Mouse (Mus musculus) limb, embryonic 11.5 days (tissue): ENCODE measurements around the gene Klhl11. TPM values are rescaled to one million over a fixed set of nuclear protein-coding genes. Genes with fewer than 3 reads are reported as not detected.

Experiments used
- ATAC-seq: fragments of 200-750 bp; cut with Nextera tagmentation; 2 replicates; pipeline ENCODE4 v1.8.0; 2017; ENCODE audit warnings: low read depth; ENCODE audit not compliant: insufficient number of reproducible peaks, low FRiP score, low TSS enrichment
- DNase-seq: peaks from one replicate; pipeline ENCODE4 v3.0.0-alpha.2; 2015; ENCODE audit warnings: low spot score
- H3K27ac ChIP-seq: fragments of 300-500 bp; sonication (generic); replicated peaks from 2 replicates; pipeline ENCODE4 v1.5.1; 2014; ENCODE audit warnings: low read depth, mild to moderate bottlenecking, low read length
- H3K27me3 ChIP-seq: fragments of 300-500 bp; sonication (generic); 2 replicates; pipeline ENCODE4 v1.6.1; 2014; ENCODE audit warnings: mild to moderate bottlenecking, low read length, mixed read lengths; ENCODE audit not compliant: control insufficient read depth, insufficient read depth
- H3K36me3 ChIP-seq: fragments of 300-500 bp; sonication (generic); 2 replicates; pipeline ENCODE4 v1.6.1; 2014; ENCODE audit warnings: mild to moderate bottlenecking, low read length, moderate library complexity, mixed read lengths; ENCODE audit not compliant: control insufficient read depth, insufficient read depth
- H3K4me1 ChIP-seq: fragments of 300-500 bp; sonication (generic); 2 replicates; pipeline ENCODE4 v1.6.1; 2014; ENCODE audit warnings: low read length, mixed read lengths; ENCODE audit not compliant: control insufficient read depth, insufficient read depth
- H3K4me2 ChIP-seq: fragments of 300-500 bp; sonication (generic); 2 replicates; pipeline ENCODE4 v1.6.1; 2014; ENCODE audit warnings: low read depth, mild to moderate bottlenecking, moderate library complexity; ENCODE audit not compliant: severe bottlenecking
- H3K4me3 ChIP-seq: fragments of 300-500 bp; sonication (generic); 2 replicates; pipeline ENCODE4 v1.5.1; 2014; ENCODE audit warnings: low read depth, low read length
- H3K9ac ChIP-seq: fragments of 300-500 bp; sonication (generic); 2 replicates; pipeline ENCODE4 v1.6.1; 2014; ENCODE audit warnings: mild to moderate bottlenecking, low read length
- H3K9me3 ChIP-seq: fragments of 300-500 bp; sonication (generic); 2 replicates; pipeline ENCODE4 v1.6.1; 2016; ENCODE audit warnings: low read length; ENCODE audit not compliant: control insufficient read depth
- WGBS: fragments of 180-500 bp; shearing (Covaris S2); extraction: QIAGEN DNeasy Blood & Tissue Kit; methylation state at CpG from one replicate; pipeline ENCODE4 v1.1.7; 2014; 5-methylcytosine and 5-hydroxymethylcytosine counted together
- polyA plus RNA-seq: library from polyadenylated mRNA; unstranded; fragments of >200 nt; fragmentation: Nextera tagmentation; extraction: Ambion mirVana; gene quantifications from 2 replicates; pipeline ENCODE4 v1.2.1, GENCODE M21; 2014

Gene Klhl11
- polyA plus RNA-seq, 1 experiment from 2014 or later, result 13.8 TPM

DNA sequence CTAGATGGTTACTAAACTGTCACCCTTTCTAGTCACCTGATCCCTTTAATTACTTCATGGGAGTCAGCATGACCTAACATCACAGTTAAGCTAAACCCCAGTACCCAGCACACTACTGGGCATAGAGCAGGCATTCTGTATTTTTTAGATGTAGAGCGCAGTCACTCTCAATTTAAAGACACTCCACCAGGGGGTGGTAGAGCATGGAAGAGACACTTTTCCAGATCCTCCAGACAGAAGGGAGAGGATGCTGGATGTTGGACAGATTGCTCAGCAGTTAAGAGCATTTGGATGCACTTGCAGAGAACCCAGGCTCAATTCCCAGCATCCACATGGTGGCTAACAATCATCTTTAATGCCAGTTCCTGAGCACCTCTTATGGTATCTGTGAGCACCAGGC is 39.8 kb upstream of the Klhl11 start:
- no peak overlapping the region for H3K9ac ChIP-seq

DNA sequence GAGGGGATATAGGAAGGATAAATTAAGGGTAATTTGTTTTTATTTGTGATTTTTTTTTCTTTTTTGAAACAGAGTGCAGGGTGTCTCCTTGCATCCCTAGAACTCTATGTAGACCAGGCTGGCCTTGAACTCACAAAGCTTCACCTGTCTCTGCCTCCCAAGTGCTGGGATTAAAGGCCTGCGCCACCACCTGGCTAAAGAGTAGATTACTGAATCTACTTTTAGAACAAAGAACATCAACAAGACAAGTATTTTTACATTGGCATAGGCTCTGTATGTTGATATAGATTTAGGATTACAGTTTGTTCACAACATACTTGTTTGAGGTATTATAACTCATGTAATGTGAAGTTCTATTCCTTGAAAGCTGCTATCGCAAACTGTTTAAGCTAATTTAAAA is 38.0 kb upstream of the Klhl11 start:
- ATAC-seq (no peak), DNase-seq (no peak)
- Histone ChIP-seq H3K4me2 (no peak overlapping the region), H3K27ac (no peak overlapping the region), H3K4me1 (no peaks in the 10 kb centered on the region), H3K9ac (no peak overlapping the region), H3K4me3 (no peak overlapping the region), H3K9me3 (no peaks in the 10 kb centered on the region), H3K27me3 (no peaks in the 10 kb centered on the region), H3K36me3 (peaks cover 36% of the 10 kb centered on the region; the same call in 1 of the 2 replicates)
- WGBS, result 93% methylated on average over 2 of the region's 2 CpGs

More for the DNA sequence above, 39.8 kb upstream of the Klhl11 start:
- no peak for ATAC-seq
- Histone ChIP-seq H3K9me3 (no peaks in the 10 kb centered on the region), H3K27me3 (no peaks in the 10 kb centered on the region), H3K27ac (no peak overlapping the region), H3K4me3 (no peak overlapping the region), H3K4me2 (no peak overlapping the region), H3K4me1 (no peaks in the 10 kb centered on the region), H3K36me3 (peaks cover 37% of the 10 kb centered on the region)
- DNase-seq, result no peak
- 100% methylated on average over 1 of the region's 1 CpGs for WGBS

DNA sequence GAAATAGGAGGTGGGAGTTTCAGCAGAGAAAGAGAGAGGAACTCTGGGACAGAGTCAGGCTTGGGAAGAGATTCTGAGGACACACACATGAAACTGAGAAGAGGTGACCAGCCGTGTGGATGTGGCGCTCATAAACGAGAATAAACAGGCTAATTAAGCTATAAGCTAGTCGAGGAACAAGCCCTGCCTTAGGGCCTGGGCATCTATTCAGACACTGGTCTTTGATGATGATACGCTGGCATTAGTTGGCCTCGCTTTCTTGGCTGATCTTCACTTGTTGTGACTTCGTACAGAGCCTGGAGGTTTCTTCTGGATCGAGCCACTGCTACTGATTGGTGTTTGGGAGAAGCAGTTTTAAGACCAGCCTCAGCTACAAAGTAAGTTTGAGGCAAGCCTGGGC is 33.5 kb upstream of the Klhl11 start:
- no peak overlapping the region for H3K4me3 ChIP-seq
- peaks cover 43% of the 10 kb centered on the region for H3K36me3 ChIP-seq
- H3K4me2 ChIP-seq, result no peak overlapping the region
- H3K27me3 ChIP-seq, result no peaks in the 10 kb centered on the region
- 96% methylated on average over 8 of the region's 8 CpGs for WGBS
- H3K27ac ChIP-seq, result no peak overlapping the region
- ATAC-seq (no peak), DNase-seq (no peak)
- H3K9me3 ChIP-seq, result no peaks in the 10 kb centered on the region
- no peak overlapping the region for H3K9ac ChIP-seq
- no peaks in the 10 kb centered on the region for H3K4me1 ChIP-seq

DNA sequence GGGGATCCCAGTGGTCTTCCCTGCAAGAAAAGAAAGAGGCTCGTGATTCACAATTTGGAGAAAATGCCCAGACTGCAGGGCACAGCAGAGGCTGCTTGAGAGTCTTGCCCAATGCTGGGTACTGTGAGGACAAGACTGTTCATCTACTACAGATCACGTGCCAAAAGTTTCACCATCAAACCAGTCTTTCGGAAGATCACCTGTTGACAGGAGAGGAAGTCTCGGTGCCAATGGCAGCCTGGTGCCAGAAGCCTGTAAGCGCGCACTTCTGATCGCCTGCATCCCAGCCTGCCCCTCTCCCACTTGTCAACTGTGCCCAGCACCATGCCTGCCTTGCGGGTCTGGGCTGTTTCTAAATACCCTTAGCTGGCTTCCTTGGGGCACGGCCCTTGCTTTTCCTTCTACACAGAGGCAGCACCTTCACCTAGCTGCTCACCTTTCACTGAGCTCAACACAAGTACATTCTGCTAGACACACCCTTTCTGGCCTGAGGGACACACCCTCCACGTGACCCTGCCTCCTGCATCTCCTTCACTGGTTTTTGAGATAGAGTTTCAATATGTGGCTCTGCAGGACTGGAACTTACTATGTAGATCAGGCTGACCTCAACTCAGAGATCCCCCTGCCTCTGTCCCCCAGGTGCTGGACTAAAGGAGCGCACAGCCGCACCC is 32.6 kb upstream of the Klhl11 start:
- DNase-seq (no peak), ATAC-seq (no peak)
- Histone ChIP-seq H3K27ac (no peak overlapping the region), H3K9ac (no peak overlapping the region), H3K27me3 (no peaks in the 10 kb centered on the region), H3K9me3 (no peaks in the 10 kb centered on the region), H3K4me3 (no peak overlapping the region), H3K4me1 (no peaks in the 10 kb centered on the region), H3K4me2 (no peak overlapping the region), H3K36me3 (peaks cover 44% of the 10 kb centered on the region)
- 94% methylated on average over 12 of the region's 12 CpGs for WGBS

DNA sequence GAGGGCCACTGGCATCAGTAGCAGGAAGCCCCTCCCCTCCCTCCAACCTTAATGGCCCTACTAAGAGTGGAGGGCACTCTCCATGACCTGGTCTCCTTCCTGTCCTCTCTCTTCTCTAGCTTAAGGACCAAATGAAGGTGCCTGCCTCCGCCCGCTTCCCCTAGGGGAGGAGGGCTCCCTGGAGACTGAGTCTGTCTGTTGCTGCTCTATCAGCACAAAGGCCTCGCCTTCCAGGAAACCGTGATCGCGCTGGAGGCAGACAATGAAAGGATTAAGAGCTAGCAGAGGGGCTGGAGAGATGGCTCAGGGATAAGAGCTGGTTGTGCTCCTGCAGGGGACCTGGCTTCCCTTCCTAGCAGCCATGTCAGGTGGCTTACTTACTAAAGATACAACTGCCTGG is 28.8 kb upstream of the Klhl11 start:
- Histone ChIP-seq H3K9ac (no peak overlapping the region), H3K4me1 (no peaks in the 10 kb centered on the region), H3K36me3 (peaks cover 60% of the 10 kb centered on the region), H3K4me2 (no peak overlapping the region), H3K9me3 (no peaks in the 10 kb centered on the region), H3K4me3 (no peak overlapping the region), H3K27me3 (no peaks in the 10 kb centered on the region), H3K27ac (no peak overlapping the region)
- ATAC-seq, result no peak
- no peak for DNase-seq
- 62% methylated on average over 6 of the region's 6 CpGs for WGBS

DNA sequence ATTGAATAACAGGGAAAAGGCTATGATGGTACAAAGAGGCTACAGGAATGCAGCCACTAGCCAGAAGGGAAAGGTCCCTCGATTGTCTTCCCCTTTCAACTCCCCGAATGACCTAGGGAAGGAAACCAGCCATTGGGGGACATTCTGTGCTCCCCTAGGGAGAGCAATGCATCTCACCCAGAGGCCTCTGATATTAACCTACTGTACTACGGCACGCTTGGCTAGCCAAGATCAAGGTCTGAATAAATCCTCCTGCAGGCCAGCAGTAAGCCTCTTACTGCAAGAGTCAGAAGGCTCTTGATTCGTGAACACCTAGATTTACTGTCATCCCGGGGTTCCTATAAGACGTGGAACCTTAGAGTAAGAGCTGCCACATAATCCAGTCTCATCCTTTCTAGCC is 28.1 kb upstream of the Klhl11 start:
- no peak for ATAC-seq
- H3K27me3 ChIP-seq, result no peaks in the 10 kb centered on the region
- H3K4me3 ChIP-seq, result no peak overlapping the region
- H3K4me1 ChIP-seq, result no peaks in the 10 kb centered on the region
- H3K9ac ChIP-seq, result no peak overlapping the region
- no peak for DNase-seq
- no peak overlapping the region for H3K27ac ChIP-seq
- H3K36me3 ChIP-seq, result peaks cover 63% of the 10 kb centered on the region
- 92% methylated on average over 7 of the region's 7 CpGs for WGBS
- H3K9me3 ChIP-seq, result no peaks in the 10 kb centered on the region
- no peak overlapping the region for H3K4me2 ChIP-seq

DNA sequence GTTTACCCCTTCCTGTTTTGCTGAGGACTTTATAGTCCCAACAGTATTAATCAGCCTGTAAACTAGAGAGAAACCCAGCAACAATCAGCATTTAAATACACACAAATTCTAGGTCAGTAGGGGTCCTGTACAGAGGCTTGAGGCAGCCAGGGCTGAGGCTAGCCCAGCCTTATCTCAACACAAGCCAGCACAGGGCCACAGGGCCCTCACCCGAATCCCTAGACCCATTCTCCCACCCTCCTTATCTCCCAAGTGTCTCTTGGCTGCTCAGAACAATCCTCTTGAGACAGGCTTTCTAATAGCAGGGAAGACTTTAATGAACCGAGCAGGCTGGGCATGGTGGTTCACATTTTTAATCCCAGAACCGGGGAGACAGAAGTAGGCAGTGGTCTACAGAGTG is 27.7 kb upstream of the Klhl11 start:
- ATAC-seq, result no peak

DNA sequence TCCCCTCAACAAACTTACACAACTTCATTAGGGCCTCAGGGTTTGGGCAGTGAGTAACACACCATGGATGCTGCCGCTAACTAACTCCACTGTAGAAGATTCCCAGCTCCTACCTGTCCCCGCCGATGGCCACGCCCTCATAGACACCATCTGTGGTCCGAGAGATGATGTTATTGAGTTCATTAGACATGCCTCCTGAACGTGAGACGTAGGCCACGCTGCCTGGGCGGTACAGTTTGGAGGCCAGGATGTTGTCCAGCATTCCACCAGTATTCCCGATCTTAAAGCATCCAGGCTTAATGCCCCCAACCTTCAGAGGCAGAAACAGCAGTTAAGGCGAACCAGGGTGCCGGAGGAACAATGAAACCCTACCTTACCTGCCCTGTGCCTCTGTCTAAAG is 21.2 kb upstream of the Klhl11 start:
- Histone ChIP-seq H3K27ac (no peak overlapping the region), H3K36me3 (peaks cover 61% of the 10 kb centered on the region), H3K4me3 (no peak overlapping the region), H3K27me3 (no peaks in the 10 kb centered on the region), H3K4me1 (no peaks in the 10 kb centered on the region), H3K9ac (no peak overlapping the region), H3K9me3 (no peaks in the 10 kb centered on the region), H3K4me2 (no peak overlapping the region)
- 93% methylated on average over 12 of the region's 12 CpGs for WGBS
- DNase-seq (no peak), ATAC-seq (no peak)

More for the DNA sequence above, 27.7 kb upstream of the Klhl11 start:
- H3K4me1 ChIP-seq, result no peaks in the 10 kb centered on the region
- no peak overlapping the region for H3K27ac ChIP-seq
- no peak for DNase-seq
- H3K4me2 ChIP-seq, result no peak overlapping the region
- no peaks in the 10 kb centered on the region for H3K9me3 ChIP-seq
- 84% methylated on average over 3 of the region's 3 CpGs for WGBS
- no peak overlapping the region for H3K4me3 ChIP-seq
- peaks cover 62% of the 10 kb centered on the region for H3K36me3 ChIP-seq
- no peaks in the 10 kb centered on the region for H3K27me3 ChIP-seq
- H3K9ac ChIP-seq, result no peak overlapping the region

DNA sequence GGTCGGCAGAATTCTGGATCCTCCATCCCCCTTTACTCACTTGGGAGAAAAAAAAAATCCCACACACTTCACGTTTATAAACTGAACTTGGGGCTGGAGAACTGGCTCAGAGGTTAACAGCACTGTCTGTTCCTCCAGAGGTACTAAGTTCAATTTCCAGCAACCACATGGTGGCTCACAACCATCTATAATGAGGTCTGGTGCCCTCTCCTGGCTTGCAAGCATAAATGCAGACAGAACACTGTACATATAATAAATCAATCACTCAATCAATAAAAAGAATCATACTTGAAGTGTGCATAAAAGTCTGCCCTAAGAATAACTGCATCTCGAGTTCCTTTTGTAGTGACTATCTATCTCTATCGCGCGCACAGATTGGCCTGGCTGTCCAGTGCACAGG is 18.4 kb upstream of the Klhl11 start:
- DNase-seq, result no peak
- H3K27me3 ChIP-seq, result no peaks in the 10 kb centered on the region
- no peaks in the 10 kb centered on the region for H3K4me1 ChIP-seq
- no peak for ATAC-seq
- no peaks in the 10 kb centered on the region for H3K9me3 ChIP-seq
- no peak overlapping the region for H3K9ac ChIP-seq
- peaks cover 46% of the 10 kb centered on the region for H3K36me3 ChIP-seq
- H3K4me3 ChIP-seq, result no peak overlapping the region
- no peak overlapping the region for H3K27ac ChIP-seq
- WGBS, result 89% methylated on average over 6 of the region's 6 CpGs
- no peak overlapping the region for H3K4me2 ChIP-seq
